Mouse (Mus musculus): ENCODE measurements around the gene Rab5c.

- no peak; the same call in 1 of the 2 replicates for TF ChIP-seq CTCF (IDR thresholded peaks at IDR 0.05; ENCODE audit: extremely low read depth, insufficient read length, insufficient replicate concordance, low read depth, low read length)
- no peak for TF ChIP-seq POLR2A (IDR thresholded peaks at IDR 0.05; ENCODE audit: low read depth, low read length)
These were observed 796 bp downstream of the Rab5c start for GRCm38 (mm10) chr11:100737105-100737733.

All from small intestine, adult 2 months (tissue).